Mouse (Mus musculus): Measurements from ENCODE around the gene Fam78a.

- no peak for TF ChIP-seq CTCF (IDR thresholded peaks at IDR 0.05; ENCODE audit: low read depth, low read length)
- no peak for TF ChIP-seq POLR2A (IDR thresholded peaks at IDR 0.05; ENCODE audit: insufficient read depth, low read length)
- TF ChIP-seq EP300 (IDR thresholded peaks at IDR 0.05; ENCODE audit: insufficient read depth, low read depth, low read length), result no peak
These were observed 43.6 kb downstream of the Fam78a start for GRCm38 (mm10) chr2:32041087-32041486.

Measured in ES-Bruce4 (cell line).